Mouse (Mus musculus): ENCODE measurements around the gene Lpar3. TPM values are rescaled to one million over a fixed set of nuclear protein-coding genes. Genes with fewer than 3 reads are reported as not detected.

Gene Lpar3
- total RNA-seq (2014; rRNA removed) (0.66 and 1.6 TPM in 2 replicates), polyA plus RNA-seq (2015; fragmentation: Nextera tagmentation; extraction: Ambion mirVana) (0.31 and 0.55 TPM in 2 replicates)

DNA sequence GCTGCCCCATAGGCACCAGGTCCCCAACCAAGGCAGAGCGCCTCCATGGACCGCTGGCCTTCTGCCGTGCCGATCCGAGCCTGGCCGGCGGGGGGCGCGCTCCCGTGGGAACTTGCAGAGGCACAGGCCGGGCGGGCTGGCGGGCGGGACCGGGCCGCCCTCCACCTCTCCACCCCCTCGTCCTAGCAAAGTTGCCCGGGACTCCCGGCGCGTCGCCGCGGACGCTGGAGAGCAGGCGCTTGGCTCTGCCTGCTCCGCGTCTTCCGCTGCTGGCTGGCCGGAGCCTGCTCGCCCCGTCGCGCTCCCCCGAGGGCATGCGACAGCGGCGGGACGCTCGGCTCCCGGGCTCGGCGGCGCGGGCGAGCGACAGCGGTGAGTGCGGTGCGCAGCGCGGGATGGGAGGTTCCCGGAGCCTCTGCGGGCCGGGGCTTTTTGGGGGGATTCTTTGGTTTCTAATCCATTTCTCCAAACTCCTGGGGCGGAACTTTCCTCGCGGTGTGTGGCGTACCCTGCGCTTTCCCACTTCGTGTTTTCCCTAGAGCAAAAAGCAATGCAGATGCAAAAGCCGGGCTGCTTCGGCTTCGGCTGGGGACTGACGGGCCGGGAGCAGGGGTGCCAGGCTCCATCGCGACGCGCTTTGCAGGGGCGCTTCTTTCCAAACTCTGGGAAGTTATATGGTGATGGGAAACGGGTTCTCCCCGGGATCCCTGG lies at the start of gene Lpar3:
TSS of gene Lpar3 (plus strand) at position 188 of the 711 bp plus-strand sequence.
- ATAC-seq (ENCODE audit: low FRiP score): peak; percentile 76
- H3K9ac ChIP-seq (replicated peaks; ENCODE audit: low read length, poor library complexity, severe bottlenecking): peak within 1 kb of the TSS; percentile 19; the same call in 1 of the 2 replicates

GRCm38 (mm10) chr3:146173030-146173429 lies 47.7 kb upstream of the Lpar3 start:
- TF ChIP-seq CTCF (IDR thresholded peaks at IDR 0.05): no peak
- Histone ChIP-seq H3K27me3 (ENCODE audit: insufficient read depth, low read length) (no peaks in the 10 kb centered on the region), H3K9ac (replicated peaks; ENCODE audit: low read length, poor library complexity, severe bottlenecking) (no peak overlapping the region), H3K4me1 (ENCODE audit: insufficient read depth, low read length) (no peaks in the 10 kb centered on the region), H3K27ac (ENCODE audit: low read depth, low read length) (no peak overlapping the region), H3K4me2 (ENCODE audit: low read depth, low read length, poor library complexity, severe bottlenecking) (no peak overlapping the region), H3K4me3 (ENCODE audit: low read depth, low read length) (no peak overlapping the region), H3K9me3 (ENCODE audit: low read length) (no peaks in the 10 kb centered on the region), H3K36me3 (ENCODE audit: insufficient read depth, low read length) (no peaks in the 10 kb centered on the region)
- DNase-seq (ENCODE audit: low spot score): no peak
- 68% methylated on average over 5 of the region's 5 CpGs for WGBS
- no peak for ATAC-seq (ENCODE audit: low FRiP score)

More for the DNA sequence above, at the start of gene Lpar3:
- peak within 1 kb of the TSS; percentile 88 for H3K4me2 ChIP-seq (ENCODE audit: low read depth, low read length, poor library complexity, severe bottlenecking)
- H3K27ac ChIP-seq (ENCODE audit: low read depth, low read length): no peak within 1 kb of the TSS
- peak; percentile 36 for DNase-seq (ENCODE audit: low spot score)
- no peaks in the 10 kb centered on the region for H3K36me3 ChIP-seq (ENCODE audit: insufficient read depth, low read length)
- no peaks in the 10 kb centered on the region for H3K9me3 ChIP-seq (ENCODE audit: low read length)
- H3K27me3 ChIP-seq (ENCODE audit: insufficient read depth, low read length): peaks cover 28% of the 10 kb centered on the region
- peak; percentile 54 for TF ChIP-seq CTCF (IDR thresholded peaks at IDR 0.05)
- peaks cover 3% of the 10 kb centered on the region; the same call in 1 of the 2 replicates for H3K4me1 ChIP-seq (ENCODE audit: insufficient read depth, low read length)
- H3K4me3 ChIP-seq (ENCODE audit: low read depth, low read length): peak within 1 kb of the TSS; percentile 46
- WGBS: under 1% methylated on average over 67 of the region's 73 CpGs

DNA sequence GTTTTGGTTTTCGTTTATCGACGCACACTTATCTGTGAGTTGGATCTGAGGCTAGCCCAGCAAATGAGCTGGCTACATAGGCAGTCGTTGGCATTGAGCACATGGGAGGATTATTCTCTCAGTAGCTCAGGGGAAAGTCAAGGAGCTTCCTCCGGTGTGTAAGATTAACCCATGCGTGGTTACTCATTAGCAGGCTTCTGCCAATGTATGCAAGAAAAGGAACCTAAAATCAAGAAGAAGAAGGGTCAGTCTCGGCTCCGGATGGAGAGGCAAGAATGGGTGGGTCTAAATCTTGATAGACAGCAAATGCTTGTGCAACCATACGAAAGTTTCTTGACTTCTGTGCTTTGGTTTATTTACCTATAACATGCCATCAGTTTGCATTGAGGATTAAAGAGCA lies 46.5 kb upstream of the Lpar3 start:
- H3K4me3 ChIP-seq (ENCODE audit: low read depth, low read length): no peak overlapping the region
- no peak overlapping the region for H3K9ac ChIP-seq (replicated peaks; ENCODE audit: low read length, poor library complexity, severe bottlenecking)
- H3K27ac ChIP-seq (ENCODE audit: low read depth, low read length): no peak overlapping the region
- H3K9me3 ChIP-seq (ENCODE audit: low read length): no peaks in the 10 kb centered on the region
- 91% methylated on average over 9 of the region's 9 CpGs for WGBS
- ATAC-seq (ENCODE audit: low FRiP score) (no peak), DNase-seq (ENCODE audit: low spot score) (no peak)
- TF ChIP-seq CTCF (IDR thresholded peaks at IDR 0.05): no peak
- H3K36me3 ChIP-seq (ENCODE audit: insufficient read depth, low read length): no peaks in the 10 kb centered on the region
- no peaks in the 10 kb centered on the region for H3K4me1 ChIP-seq (ENCODE audit: insufficient read depth, low read length)
- no peak overlapping the region for H3K4me2 ChIP-seq (ENCODE audit: low read depth, low read length, poor library complexity, severe bottlenecking)
- no peaks in the 10 kb centered on the region for H3K27me3 ChIP-seq (ENCODE audit: insufficient read depth, low read length)

GRCm38 (mm10) chr3:146177295-146177694 lies 43.5 kb upstream of the Lpar3 start:
- Histone ChIP-seq H3K27ac (ENCODE audit: low read depth, low read length) (no peak overlapping the region), H3K27me3 (ENCODE audit: insufficient read depth, low read length) (no peaks in the 10 kb centered on the region), H3K36me3 (ENCODE audit: insufficient read depth, low read length) (no peaks in the 10 kb centered on the region), H3K4me3 (ENCODE audit: low read depth, low read length) (no peak overlapping the region), H3K9me3 (ENCODE audit: low read length) (no peaks in the 10 kb centered on the region), H3K4me2 (ENCODE audit: low read depth, low read length, poor library complexity, severe bottlenecking) (peak overlapping the region; percentile 48), H3K4me1 (ENCODE audit: insufficient read depth, low read length) (no peaks in the 10 kb centered on the region), H3K9ac (replicated peaks; ENCODE audit: low read length, poor library complexity, severe bottlenecking) (no peak overlapping the region)
- no peak for DNase-seq (ENCODE audit: low spot score)
- TF ChIP-seq CTCF (IDR thresholded peaks at IDR 0.05): no peak
- ATAC-seq (ENCODE audit: low FRiP score): no peak
- WGBS: 81% methylated on average over 7 of the region's 7 CpGs

DNA sequence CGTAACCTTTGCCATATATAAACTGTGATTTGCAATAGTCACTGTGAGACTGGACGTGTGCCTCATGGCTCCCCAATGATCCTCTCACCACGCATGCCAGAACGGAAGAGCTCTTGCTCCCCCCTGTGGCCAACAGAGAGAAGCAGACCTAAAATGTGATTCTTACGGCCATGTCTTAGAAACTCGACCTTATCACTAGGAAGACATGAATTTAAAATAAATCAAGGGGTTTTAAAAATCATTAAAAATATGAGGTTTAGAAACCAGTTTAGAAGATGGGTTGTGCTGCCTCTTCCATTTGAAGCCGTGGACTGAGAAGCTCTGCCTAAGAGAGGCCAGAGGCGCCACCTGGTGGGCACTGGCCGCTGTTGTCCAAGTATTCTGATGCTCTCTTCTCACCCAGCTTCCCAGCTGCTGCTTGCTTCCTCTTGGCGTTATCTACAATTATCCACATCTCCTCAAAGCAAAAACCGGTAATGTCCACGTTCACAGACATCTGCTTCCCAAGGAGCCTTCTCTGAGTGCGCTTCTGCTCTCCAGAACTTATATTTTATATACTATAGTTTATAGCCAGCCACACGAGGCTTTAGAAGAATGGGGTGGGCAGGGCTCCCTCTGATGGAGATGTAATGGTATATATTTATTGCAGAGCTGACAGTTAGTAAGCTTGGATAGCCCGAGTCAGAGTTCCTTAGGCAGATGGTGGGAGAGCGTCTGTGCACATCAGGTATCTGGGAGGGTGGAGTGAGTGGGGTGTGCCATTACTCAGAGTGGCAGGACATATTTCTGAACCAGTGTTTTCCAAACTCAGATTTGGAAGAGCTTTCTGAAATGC lies 42.8 kb upstream of the Lpar3 start:
- H3K27ac ChIP-seq (ENCODE audit: low read depth, low read length): no peak overlapping the region; the same call in 1 of the 2 replicates
- no peaks in the 10 kb centered on the region for H3K27me3 ChIP-seq (ENCODE audit: insufficient read depth, low read length)

More for the DNA sequence above, 42.8 kb upstream of the Lpar3 start:
- DNase-seq (ENCODE audit: low spot score) (peak; percentile 93), ATAC-seq (ENCODE audit: low FRiP score) (peak; percentile 77)
- Histone ChIP-seq H3K36me3 (ENCODE audit: insufficient read depth, low read length) (no peaks in the 10 kb centered on the region), H3K9ac (replicated peaks; ENCODE audit: low read length, poor library complexity, severe bottlenecking) (0 out of 2 replicates have a peak overlapping the region, but pooled peaks have one; percentile 33), H3K9me3 (ENCODE audit: low read length) (no peaks in the 10 kb centered on the region), H3K4me2 (ENCODE audit: low read depth, low read length, poor library complexity, severe bottlenecking) (peak overlapping the region; percentile 48), H3K4me1 (ENCODE audit: insufficient read depth, low read length) (no peaks in the 10 kb centered on the region), H3K4me3 (ENCODE audit: low read depth, low read length) (peak overlapping the region; percentile 29)
- WGBS: 4% methylated on average over 16 of the region's 16 CpGs
- TF ChIP-seq CTCF (IDR thresholded peaks at IDR 0.05): peak; percentile 82

Measured in midbrain, postnatal 0 days (tissue).